Mouse (Mus musculus): ENCODE data around the gene Ccdc73.

GRCm38 (mm10) chr2:104981712-104982111 is 114.1 kb downstream of the Ccdc73 start:
- TF ChIP-seq CTCF (IDR thresholded peaks at IDR 0.05; ENCODE audit: control insufficient read depth, insufficient read depth, insufficient replicate concordance, low read depth, low read length) (no peak), POLR2A (IDR thresholded peaks at IDR 0.05; ENCODE audit: control insufficient read depth, low read depth, low read length) (no peak)

All from testis, adult 2 months (tissue).